Mouse (Mus musculus): ENCODE results near the gene Lbx2. TPM values are rescaled to one million over a fixed set of nuclear protein-coding genes. Genes with fewer than 3 reads are reported as not detected.
A peak's percentile ranks its signal among the peaks of the same experiment; 100 is the strongest.

Lbx2 gene
- polyA plus RNA-seq, 1 experiment from 2014 or later, result 0.28 TPM

GRCm38 (mm10) chr6:83104158-83104557 is 18.0 kb downstream of the Lbx2 start:
- no peak for ATAC-seq (ENCODE audit: insufficient number of reproducible peaks, insufficient read depth, low FRiP score, low read depth)
- H3K27me3 ChIP-seq (ENCODE audit: control insufficient read depth, insufficient read depth, low read length), result no peaks in the 10 kb centered on the region
- no peak overlapping the region for H3K9ac ChIP-seq (ENCODE audit: low read length)
- peaks cover 12% of the 10 kb centered on the region for H3K36me3 ChIP-seq (ENCODE audit: control insufficient read depth, insufficient read depth, low read length)
- no peak overlapping the region for H3K4me2 ChIP-seq (ENCODE audit: low read length)
- no peak overlapping the region for H3K27ac ChIP-seq (replicated peaks in 1 of 2; ENCODE audit: control insufficient read depth in 1 of 2, insufficient read depth in 1 of 2, low read depth in 2 of 2, low read length in 2 of 2)
- H3K4me3 ChIP-seq (ENCODE audit: control insufficient read depth in 1 of 2, insufficient read depth in 1 of 2, low read depth in 1 of 2, low read length in 2 of 2), result no peak overlapping the region
- H3K9me3 ChIP-seq (ENCODE audit: control insufficient read depth, low read length), result no peaks in the 10 kb centered on the region
- WGBS, result 74% methylated on average over 4 of the region's 4 CpGs
- H3K4me1 ChIP-seq (ENCODE audit: control insufficient read depth in 2 of 2, insufficient read depth in 2 of 2, low read length in 2 of 2), result peaks cover 16 to 24% of the 10 kb centered on the region in 2 experiments

GRCm38 (mm10) chr6:83107566-83108400 is 21.6 kb downstream of the Lbx2 start:
- Histone ChIP-seq H3K27ac (replicated peaks in 1 of 2; ENCODE audit: control insufficient read depth in 1 of 2, insufficient read depth in 1 of 2, low read depth in 2 of 2, low read length in 2 of 2) (no peak overlapping the region), H3K4me2 (ENCODE audit: low read length) (peak overlapping the region; percentile 80), H3K9ac (ENCODE audit: low read length) (peak overlapping the region; percentile 81), H3K36me3 (ENCODE audit: control insufficient read depth, insufficient read depth, low read length) (peaks cover 29% of the 10 kb centered on the region), H3K27me3 (ENCODE audit: control insufficient read depth, insufficient read depth, low read length) (no peaks in the 10 kb centered on the region), H3K4me1 (ENCODE audit: control insufficient read depth in 2 of 2, insufficient read depth in 2 of 2, low read length in 2 of 2) (peaks cover 13 to 32% of the 10 kb centered on the region in 2 experiments), H3K9me3 (ENCODE audit: control insufficient read depth, low read length) (no peaks in the 10 kb centered on the region), H3K4me3 (ENCODE audit: control insufficient read depth in 1 of 2, insufficient read depth in 1 of 2, low read depth in 1 of 2, low read length in 2 of 2) (peak overlapping the region in 1 of 2 experiments; percentile 63; a peak in 2 of 4 replicates)
- WGBS, result 39% methylated on average over 13 of the region's 13 CpGs
- no peak for ATAC-seq (ENCODE audit: insufficient number of reproducible peaks, insufficient read depth, low FRiP score, low read depth)

GRCm38 (mm10) chr6:83108762-83109668 is 22.8 kb downstream of the Lbx2 start, which contains the start of gene Mrpl53:
Gene Mrpl53, plus strand, starts transcription at chr6:83109040.
- Histone ChIP-seq H3K9me3 (ENCODE audit: control insufficient read depth, low read length) (no peaks in the 10 kb centered on the region), H3K9ac (ENCODE audit: low read length) (peak within 1 kb of the TSS; percentile 81), H3K4me1 (ENCODE audit: control insufficient read depth in 2 of 2, insufficient read depth in 2 of 2, low read length in 2 of 2) (peaks cover 8 to 24% of the 10 kb centered on the region in 2 experiments), H3K27me3 (ENCODE audit: control insufficient read depth, insufficient read depth, low read length) (no peaks in the 10 kb centered on the region), H3K4me3 (ENCODE audit: control insufficient read depth in 1 of 2, insufficient read depth in 1 of 2, low read depth in 1 of 2, low read length in 2 of 2) (peak within 1 kb of the TSS; percentile 63 to 73), H3K27ac (replicated peaks in 1 of 2; ENCODE audit: control insufficient read depth in 1 of 2, insufficient read depth in 1 of 2, low read depth in 2 of 2, low read length in 2 of 2) (peak within 1 kb of the TSS; percentile 65 to 85), H3K4me2 (ENCODE audit: low read length) (peak within 1 kb of the TSS; percentile 80), H3K36me3 (ENCODE audit: control insufficient read depth, insufficient read depth, low read length) (peaks cover 26% of the 10 kb centered on the region)
- under 1% methylated on average over 76 of the region's 76 CpGs for WGBS
- ATAC-seq (ENCODE audit: insufficient number of reproducible peaks, insufficient read depth, low FRiP score, low read depth), result peak; percentile 71

- 62% methylated on average over 4 of the region's 4 CpGs for WGBS
- Histone ChIP-seq H3K9me3 (ENCODE audit: control insufficient read depth, low read length) (no peaks in the 10 kb centered on the region), H3K4me1 (ENCODE audit: control insufficient read depth in 2 of 2, insufficient read depth in 2 of 2, low read length in 2 of 2) (peaks cover 8 to 36% of the 10 kb centered on the region in 2 experiments), H3K4me3 (ENCODE audit: control insufficient read depth in 1 of 2, insufficient read depth in 1 of 2, low read depth in 1 of 2, low read length in 2 of 2) (no peak overlapping the region), H3K9ac (ENCODE audit: low read length) (peak overlapping the region; percentile 39; the same call in 1 of the 2 replicates), H3K27me3 (ENCODE audit: control insufficient read depth, insufficient read depth, low read length) (no peaks in the 10 kb centered on the region), H3K36me3 (ENCODE audit: control insufficient read depth, insufficient read depth, low read length) (peaks cover 24% of the 10 kb centered on the region), H3K4me2 (ENCODE audit: low read length) (peak overlapping the region; percentile 17; the same call in 1 of the 2 replicates), H3K27ac (replicated peaks in 1 of 2; ENCODE audit: control insufficient read depth in 1 of 2, insufficient read depth in 1 of 2, low read depth in 2 of 2, low read length in 2 of 2) (peak overlapping the region in 1 of 2 experiments; percentile 34; a peak in 1 of 4 replicates)
- no peak for ATAC-seq (ENCODE audit: insufficient number of reproducible peaks, insufficient read depth, low FRiP score, low read depth)
Observed at GRCm38 (mm10) chr6:83111510-83112136, 25.5 kb downstream of the Lbx2 start.

- Histone ChIP-seq H3K4me2 (ENCODE audit: low read length) (peak within 1 kb of the TSS; percentile 85), H3K4me3 (ENCODE audit: control insufficient read depth in 1 of 2, insufficient read depth in 1 of 2, low read depth in 1 of 2, low read length in 2 of 2) (peak within 1 kb of the TSS; percentile 59 to 64), H3K4me1 (ENCODE audit: control insufficient read depth in 2 of 2, insufficient read depth in 2 of 2, low read length in 2 of 2) (peaks cover 9 to 28% of the 10 kb centered on the region in 2 experiments), H3K36me3 (ENCODE audit: control insufficient read depth, insufficient read depth, low read length) (peaks cover 49% of the 10 kb centered on the region), H3K9me3 (ENCODE audit: control insufficient read depth, low read length) (no peaks in the 10 kb centered on the region), H3K27ac (replicated peaks in 1 of 2; ENCODE audit: control insufficient read depth in 1 of 2, insufficient read depth in 1 of 2, low read depth in 2 of 2, low read length in 2 of 2) (peak within 1 kb of the TSS; percentile 53 to 70), H3K27me3 (ENCODE audit: control insufficient read depth, insufficient read depth, low read length) (no peaks in the 10 kb centered on the region), H3K9ac (ENCODE audit: low read length) (peak within 1 kb of the TSS; percentile 84)
- peak; percentile 87 for ATAC-seq (ENCODE audit: insufficient number of reproducible peaks, insufficient read depth, low FRiP score, low read depth)
- 1% methylated on average over 43 of the region's 58 CpGs for WGBS
Observed at GRCm38 (mm10) chr6:83115011-83115671, 29.0 kb downstream of the Lbx2 start, which contains the start of gene Mogs. Gene Mogs, plus strand, starts transcription at chr6:83115496.

GRCm38 (mm10) chr6:83115682-83116372 is 29.7 kb downstream of the Lbx2 start:
- 2% methylated on average over 47 of the region's 48 CpGs for WGBS
- Histone ChIP-seq H3K36me3 (ENCODE audit: control insufficient read depth, insufficient read depth, low read length) (peaks cover 43% of the 10 kb centered on the region), H3K27ac (replicated peaks in 1 of 2; ENCODE audit: control insufficient read depth in 1 of 2, insufficient read depth in 1 of 2, low read depth in 2 of 2, low read length in 2 of 2) (peak overlapping the region in 1 of 2 experiments; percentile 70; a peak in 2 of 4 replicates), H3K27me3 (ENCODE audit: control insufficient read depth, insufficient read depth, low read length) (no peaks in the 10 kb centered on the region), H3K4me3 (ENCODE audit: control insufficient read depth in 1 of 2, insufficient read depth in 1 of 2, low read depth in 1 of 2, low read length in 2 of 2) (peak overlapping the region; percentile 59 to 64), H3K9me3 (ENCODE audit: control insufficient read depth, low read length) (no peaks in the 10 kb centered on the region), H3K9ac (ENCODE audit: low read length) (peak overlapping the region; percentile 84), H3K4me1 (ENCODE audit: control insufficient read depth in 2 of 2, insufficient read depth in 2 of 2, low read length in 2 of 2) (peaks cover 14 to 34% of the 10 kb centered on the region in 2 experiments), H3K4me2 (ENCODE audit: low read length) (peak overlapping the region; percentile 85)
- ATAC-seq (ENCODE audit: insufficient number of reproducible peaks, insufficient read depth, low FRiP score, low read depth), result peak; percentile 51; the same call in 1 of the 2 replicates

All from heart, embryonic 14.5 days (tissue).